Mouse (Mus musculus) frontal cortex, adult (tissue): Measurements from ENCODE around the gene Fam155a.

Experiments used
- ATAC-seq: cut with Nextera tagmentation; 2 replicates; pipeline ENCODE4 v1.9.2; 2017; ENCODE audit warnings: mild to moderate bottlenecking, moderate library complexity, mixed read lengths; ENCODE audit not compliant: low TSS enrichment

The Fam155a gene

GRCm38 (mm10) chr8:9493557-9494224 lies 277.3 kb downstream of the Fam155a start:
- ATAC-seq: 0 out of 2 replicates have a peak, but pooled peaks have one; percentile 20

DNA sequence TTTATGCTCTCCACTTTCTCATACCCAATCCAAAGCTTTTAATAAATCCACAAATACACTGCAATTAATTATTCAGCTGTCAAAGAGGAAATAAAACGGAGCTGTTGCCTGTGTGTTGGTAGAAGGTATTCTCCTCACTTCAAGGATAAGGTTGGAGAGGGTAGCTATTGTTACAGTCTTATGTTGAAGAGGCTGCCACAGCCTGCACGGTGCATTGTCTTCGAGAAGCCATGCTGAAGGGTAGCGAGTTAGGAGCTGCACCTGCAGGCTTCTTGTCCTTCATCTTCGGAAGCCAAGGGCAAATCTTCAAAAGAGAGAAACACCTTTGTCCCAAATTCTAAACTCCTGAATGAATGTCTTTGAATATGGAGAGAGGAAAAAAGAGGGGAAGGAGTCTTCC lies 288.4 kb downstream of the Fam155a start:
- ATAC-seq: no peak

DNA sequence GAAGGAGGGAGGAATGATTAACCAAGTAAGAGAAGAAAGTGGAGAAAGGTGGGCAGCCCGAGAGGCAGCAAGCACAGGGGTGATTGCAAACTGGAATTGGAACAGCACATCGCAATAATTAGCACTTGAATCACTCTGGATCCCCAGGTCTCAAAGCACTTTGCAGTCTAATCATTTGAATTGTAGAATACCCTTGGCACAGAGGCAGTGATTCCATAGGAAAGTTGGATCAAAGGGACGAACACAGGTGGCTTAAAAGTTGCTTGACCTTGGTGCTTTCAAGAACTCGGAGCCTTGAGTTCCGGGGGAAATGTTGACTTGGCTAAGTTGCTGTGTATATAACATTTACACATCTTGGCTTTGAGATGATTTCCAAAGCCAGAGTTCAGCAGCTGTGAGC lies 299.7 kb downstream of the Fam155a start:
- ATAC-seq: no peak

DNA sequence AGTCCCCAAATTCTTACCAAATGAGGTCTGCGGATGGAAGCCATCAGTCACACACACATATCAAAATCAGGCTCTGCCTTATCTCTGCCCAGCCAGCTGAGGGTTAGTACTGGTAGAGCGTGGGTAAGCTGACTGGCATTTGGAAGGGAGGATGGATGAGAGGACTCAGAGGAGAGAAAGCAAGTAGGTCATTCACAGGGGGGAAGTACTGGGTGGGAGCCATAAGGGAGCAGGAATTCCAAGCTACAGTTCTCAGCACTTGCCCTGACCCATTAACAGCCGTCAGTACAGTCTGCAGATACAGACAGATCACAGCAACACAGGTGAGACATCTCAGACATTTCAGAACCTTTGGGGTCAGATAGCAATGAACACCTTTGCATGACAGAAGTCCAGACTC lies 300.8 kb downstream of the Fam155a start:
- no peak for ATAC-seq

DNA sequence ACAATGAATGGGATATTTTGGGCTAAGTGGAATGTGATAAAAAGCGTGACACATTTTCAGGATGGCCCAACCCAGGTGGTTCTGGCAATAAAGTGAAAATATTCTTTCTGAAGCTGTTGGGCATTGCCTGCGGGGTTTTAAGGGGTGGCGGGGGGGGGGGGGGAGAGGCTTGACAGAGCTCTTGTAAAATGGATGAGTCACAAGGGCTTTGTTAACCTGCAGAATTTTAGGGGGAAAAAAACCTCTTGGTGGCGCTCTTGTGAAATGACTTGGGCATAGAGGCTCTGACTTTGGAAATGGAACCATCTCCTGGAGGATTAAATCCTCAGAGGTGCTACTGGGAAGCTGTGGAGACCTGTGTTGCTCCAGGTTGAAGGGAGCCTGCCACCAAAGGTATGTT lies 309.9 kb downstream of the Fam155a start:
- 0 out of 2 replicates have a peak, but pooled peaks have one; percentile 4 for ATAC-seq

GRCm38 (mm10) chr8:9460707-9461106 lies 310.3 kb downstream of the Fam155a start:
- peak; percentile 58 for ATAC-seq

DNA sequence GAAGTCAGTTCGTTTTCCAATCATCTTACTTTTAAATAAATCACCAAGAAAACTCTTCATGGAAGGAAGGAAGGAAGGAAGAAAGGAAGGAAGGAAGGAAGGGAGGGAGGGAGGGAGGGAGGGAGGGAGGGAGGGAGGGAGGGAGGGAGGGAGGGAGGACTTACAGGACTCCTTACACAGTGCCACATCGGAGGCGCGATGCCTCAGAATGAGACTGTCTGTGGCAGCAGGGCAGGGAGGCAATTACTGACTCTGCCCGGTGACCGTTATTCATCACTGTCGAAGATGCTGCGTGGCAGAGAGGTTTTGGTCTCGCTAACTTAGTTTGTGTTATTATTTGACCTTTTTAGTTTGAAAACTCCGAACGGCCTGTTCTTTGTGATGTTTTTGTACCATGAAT lies 312.3 kb downstream of the Fam155a start:
- ATAC-seq: no peak

DNA sequence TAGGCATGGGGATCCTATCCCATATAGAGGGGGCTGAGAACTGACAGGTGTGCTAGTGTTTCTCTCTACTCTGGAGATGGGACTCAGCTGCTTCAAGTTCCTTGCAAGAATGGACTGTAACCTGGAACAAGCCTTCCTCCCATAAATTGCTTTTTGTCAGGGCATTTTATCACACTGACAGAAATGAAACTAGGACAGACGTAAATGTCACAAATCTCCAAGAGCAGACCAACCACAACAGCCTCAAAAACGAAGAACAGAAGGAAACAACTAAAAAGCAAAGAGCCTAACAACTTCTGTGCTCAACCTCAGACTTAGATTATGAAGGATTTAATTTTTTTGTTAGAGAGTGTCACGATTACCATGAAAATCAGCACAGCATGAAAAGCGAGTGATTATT lies 315.8 kb downstream of the Fam155a start:
- ATAC-seq: no peak

DNA sequence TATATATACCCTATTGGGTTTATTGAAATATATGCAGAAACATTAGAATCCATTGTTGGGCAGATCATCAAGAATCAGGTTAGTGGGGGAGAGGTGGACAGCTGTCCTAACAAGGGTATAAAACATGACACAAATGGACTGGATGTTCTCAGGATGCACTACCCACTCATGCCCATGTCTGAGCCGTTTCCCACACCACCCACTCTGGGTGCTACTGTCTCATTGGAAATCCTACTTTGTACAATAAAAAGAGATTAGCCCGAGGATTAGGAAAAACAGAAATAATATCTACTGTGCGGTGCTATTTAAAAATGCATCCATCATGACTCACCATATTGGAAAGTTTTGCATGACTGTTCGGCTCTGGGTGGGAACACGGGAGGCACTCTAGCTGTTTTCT lies 317.2 kb downstream of the Fam155a start:
- ATAC-seq: peak; percentile 59; the same call in 1 of the 2 replicates

DNA sequence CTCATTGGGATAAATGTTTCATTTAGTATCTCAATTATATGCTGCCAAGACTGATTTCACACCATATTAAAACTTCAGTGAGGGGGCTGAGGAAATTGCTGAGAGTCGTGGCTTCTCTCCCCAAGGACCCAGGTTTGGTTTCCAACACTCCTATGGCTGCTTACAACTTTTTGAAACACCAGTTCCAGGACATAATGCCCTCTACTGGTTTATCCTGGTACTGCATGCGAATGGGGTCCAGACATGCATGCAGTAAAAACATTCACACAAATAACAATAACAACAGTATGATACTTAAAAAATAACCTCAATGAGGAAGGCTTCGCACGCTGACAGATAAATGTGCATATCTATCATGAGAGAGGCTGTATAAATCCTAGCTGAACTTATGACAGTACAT lies 319.4 kb downstream of the Fam155a start:
- ATAC-seq: no peak

DNA sequence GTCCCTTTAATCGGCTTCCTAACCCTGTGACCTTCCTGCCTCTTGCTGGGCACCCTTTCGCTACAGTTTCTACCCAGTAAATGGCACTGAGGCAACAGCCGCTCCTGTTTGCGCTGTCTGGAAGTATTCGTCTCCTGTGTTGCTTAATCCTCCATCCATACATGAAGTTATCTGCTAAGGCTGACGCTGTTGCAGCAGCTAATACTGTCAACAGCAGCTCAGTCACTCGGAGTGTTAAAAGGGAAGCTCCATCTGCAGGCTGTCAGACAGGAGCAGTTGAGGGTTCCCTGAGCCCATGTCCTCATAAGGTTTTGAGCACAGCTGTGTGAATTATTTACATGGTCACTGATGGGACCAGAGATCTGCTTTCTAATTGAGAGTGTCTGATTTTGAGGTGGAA lies 322.3 kb downstream of the Fam155a start:
- ATAC-seq: no peak

GRCm38 (mm10) chr8:9437822-9438221 lies 333.1 kb downstream of the Fam155a start:
- no peak for ATAC-seq

DNA sequence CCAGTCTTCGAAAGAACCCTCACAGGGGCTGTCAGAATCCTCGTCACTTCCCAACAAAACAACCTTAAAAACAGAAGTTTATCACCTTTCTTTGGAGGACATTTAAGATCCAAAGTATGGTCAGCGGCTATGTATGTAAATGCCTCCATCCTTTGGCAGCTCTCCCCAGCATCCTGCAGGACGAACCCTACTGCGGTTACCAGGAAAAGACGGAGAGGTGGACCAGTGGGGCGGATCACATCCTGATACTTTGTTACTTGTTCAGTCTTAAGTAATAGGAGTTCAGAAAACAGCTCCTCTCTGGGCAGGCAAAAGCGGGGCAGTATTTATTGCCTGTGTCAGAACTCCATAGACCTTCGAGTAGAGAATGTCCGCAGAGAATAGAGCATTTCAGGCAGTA lies 335.5 kb downstream of the Fam155a start:
- ATAC-seq: peak; percentile 56

DNA sequence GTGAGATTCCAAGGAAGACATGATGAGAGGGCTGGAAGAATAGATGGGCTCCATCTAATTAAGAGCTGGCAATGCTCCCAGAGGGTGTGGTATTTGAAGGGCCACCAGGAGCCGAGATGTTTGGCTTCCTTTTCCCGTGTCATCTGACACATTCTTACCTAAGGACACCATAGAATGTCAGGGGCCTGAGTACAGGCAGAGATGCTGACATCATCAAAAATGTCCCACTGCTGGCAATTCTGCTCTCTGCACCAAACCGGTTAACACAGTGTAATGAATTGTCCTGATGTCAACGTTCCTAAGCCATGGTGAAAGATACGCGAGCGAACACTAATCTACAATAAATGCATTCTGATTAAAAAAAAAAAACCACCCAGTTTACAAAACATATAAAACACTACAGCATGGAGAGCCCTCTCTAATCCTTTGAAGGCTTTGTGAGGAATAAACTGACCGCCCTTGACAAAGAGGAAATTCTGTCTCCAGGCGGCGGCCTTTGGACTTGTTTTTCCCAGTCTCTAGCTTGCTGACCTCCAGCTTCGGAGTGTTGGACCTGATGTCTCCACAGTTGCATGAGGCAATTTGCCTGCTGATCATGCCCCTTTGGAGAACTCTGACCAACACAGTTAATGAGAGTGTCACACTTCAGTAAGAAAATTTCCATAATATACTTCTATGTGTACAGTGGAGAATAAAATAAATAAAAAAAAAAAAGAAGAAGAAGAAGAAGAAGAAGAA lies 338.2 kb downstream of the Fam155a start:
- ATAC-seq: no peak

DNA sequence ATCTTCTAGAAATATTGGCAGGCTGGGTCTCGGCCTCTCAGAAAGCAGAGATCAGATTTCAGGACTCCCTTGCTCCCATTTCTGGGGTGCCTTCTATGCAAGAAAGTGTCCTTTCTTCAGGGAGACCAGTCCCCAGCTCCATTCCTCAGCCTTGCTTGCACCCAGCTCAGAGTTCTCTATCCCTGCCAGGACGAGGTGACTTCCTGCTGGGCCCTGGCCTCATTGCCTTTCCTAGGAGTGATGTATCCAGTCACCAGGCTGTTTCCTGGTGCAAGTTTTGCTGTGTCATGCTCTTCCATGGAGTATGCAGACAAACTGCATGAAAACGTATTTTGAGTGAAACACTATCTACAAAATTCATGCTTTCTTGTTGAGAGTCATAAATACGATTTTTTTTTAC lies 342.1 kb downstream of the Fam155a start:
- no peak for ATAC-seq

GRCm38 (mm10) chr8:9424069-9424468 lies 346.9 kb downstream of the Fam155a start:
- no peak for ATAC-seq

DNA sequence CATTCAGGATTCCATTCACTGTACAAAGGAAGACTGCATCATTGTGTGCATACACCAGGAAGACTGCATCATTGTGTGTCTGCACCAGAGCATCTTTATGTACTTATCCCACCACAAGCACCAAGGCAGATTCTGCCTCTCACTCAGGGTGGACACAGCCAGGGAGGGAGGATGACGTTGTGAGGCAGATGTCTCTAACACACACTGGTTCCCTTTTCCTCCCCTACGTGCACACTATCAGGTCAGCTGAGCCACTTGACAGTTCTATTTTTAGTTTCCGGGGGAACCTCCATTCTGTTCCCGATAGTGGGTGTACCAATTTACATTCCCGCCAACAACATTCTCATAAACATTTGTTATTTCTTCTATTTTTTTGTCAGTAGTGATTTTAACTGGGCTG lies 347.4 kb downstream of the Fam155a start:
- ATAC-seq: peak; percentile 64

- no peak for ATAC-seq
These were observed 347.8 kb downstream of the Fam155a start for GRCm38 (mm10) chr8:9423184-9423583.

DNA sequence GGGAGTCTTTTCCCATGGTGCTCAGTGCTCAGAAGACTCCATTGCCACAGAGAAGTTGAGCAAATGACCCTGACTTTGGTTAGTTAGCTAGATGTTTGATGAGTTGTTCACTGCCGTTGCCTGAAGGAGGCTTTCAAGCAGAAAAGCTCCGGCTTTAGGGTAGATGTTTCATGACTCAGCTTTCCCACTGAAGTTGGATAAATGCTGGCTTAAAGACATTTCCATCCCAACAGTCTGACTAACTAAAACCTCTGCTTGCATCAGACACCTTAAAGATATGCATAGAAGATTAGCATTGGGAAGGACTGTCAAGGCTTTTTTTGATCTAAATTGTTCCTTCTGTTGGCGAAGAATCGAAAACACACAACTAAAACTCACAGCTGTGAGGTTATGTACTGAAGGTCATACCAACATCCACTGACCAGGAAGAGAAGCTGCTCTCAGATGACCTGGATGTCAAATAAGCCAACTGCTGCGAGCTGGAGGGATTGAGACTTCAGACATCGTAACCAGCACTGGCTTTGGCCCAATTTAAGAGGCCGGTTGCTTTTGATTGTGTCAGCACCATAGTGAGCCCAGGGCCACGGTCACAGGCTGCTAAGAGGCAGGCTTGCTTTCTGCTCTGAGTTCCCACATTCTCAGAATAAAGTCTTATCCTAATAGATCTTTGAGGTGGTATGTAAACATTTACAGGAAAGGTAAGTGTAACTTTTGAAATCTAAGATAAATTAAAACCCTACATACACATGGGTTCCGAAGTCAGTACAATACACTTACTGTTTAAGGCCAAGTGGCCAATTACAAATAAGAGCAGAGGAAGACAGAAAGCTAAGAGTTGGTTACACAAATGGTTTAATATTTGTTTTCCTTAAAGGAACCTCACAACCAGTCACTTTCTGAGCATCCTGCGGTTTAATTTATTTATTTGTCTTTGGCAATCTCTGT lies 351.8 kb downstream of the Fam155a start:
- peak; percentile 70 for ATAC-seq

DNA sequence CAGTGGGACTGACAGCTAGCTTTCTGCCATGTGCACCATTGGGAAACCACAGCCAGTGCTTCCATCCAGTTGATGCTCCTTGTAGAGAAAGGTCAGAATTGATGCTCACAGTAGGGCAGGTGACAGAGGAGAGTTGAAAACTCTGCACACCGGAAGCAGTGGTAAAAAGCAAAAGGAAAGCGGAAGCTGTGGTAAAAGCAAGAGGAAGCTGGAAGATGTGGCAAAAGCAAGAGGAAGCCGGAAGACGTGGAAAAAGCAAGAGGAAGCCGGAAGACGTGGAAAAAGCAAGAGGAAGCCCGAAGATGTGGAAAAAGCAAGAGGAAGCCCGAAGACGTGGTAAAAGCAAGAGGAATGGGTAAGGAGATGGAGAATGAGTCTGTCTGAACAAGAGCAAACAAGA lies 354.8 kb downstream of the Fam155a start:
- no peak for ATAC-seq

DNA sequence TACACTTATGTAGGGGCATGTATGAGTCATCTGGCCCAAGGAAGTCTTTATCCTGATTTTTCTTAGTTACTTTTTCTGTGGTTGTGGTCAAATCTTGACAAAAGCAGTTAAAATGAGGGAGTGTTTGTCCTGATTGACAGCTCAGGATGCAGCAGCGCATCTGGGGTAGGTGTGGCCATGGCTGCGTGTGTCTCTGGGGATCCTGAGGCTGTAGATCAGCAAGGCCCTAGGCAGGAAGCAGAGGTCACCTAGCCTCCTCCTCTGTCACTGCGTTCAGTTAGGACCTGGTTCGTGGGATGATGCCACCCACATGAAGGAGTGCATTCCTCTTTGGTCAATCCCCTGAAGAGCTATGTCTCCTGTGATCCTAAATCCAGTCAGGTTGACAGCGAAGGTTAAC lies 362.5 kb downstream of the Fam155a start:
- ATAC-seq: no peak

- no peak for ATAC-seq
These were observed 364.8 kb downstream of the Fam155a start for GRCm38 (mm10) chr8:9406204-9406603.
